Mouse (Mus musculus): ENCODE results near the gene Cped1.

The Cped1 gene

GRCm38 (mm10) chr6:22298059-22298458 lies 312.3 kb downstream of the Cped1 start:
- no peak for DNase-seq (ENCODE audit: low read depth)
